Mouse (Mus musculus) urinary bladder, postnatal 4 days (tissue): Measurements from ENCODE around the gene Henmt1.

ENCODE experiments used
- DNase-seq, 2 experiments: peaks; one replicate each; pipeline ENCODE4 v3.0.0; 2021 to 2022; ENCODE audit warnings: low spot score in 2 of 2

Henmt1 gene

DNA sequence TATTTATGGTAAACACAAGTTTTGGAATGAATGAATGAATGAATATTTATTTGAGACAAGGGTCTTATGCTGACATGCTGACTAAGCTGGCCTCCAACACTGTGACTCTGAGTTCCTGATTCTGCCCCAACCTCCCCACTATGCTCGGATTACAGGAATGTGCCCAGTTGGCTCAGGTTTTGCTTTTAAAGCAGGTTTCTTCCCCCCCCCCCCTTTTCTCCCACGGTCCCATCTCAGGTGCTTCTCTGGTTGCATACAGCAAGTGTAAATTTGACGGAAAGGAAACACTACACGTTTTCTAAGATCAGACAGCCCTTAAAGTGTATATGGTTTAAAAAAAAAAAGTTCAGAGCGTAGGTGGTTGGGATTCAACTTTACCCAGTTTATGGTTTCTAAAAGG, at the start of gene Henmt1:
Henmt1 (plus strand) TSS at position 301 of the 400 bp plus-strand sequence.
- DNase-seq, result no peak

- no peak for DNase-seq
Observed at GRCm38 (mm10) chr3:108889908-108890307, 49.8 kb upstream of the Henmt1 start, which contains the start of gene Fndc7. Gene Fndc7, minus strand, starts transcription at chr3:108890008.

DNA sequence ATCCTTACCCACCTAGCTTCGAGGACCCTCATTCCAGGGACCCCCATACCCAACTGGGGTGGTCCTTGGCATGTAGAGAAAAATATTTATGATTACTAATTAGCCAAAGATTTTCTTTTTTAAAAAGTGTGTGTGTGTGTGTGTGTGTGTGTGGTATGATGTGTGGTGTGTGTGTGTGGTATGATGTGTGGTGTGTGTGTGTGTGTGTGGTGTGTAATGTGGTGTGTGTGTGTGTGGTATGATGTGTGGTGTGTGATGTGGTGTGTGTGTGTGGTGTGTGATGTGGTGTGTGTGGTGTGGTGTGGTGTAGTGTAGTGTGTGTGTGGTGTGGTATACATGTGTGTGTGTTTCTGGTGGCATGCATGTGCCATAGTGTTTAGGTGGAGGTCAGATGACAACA, 47.6 kb upstream of the Henmt1 start:
- no peak for DNase-seq

GRCm38 (mm10) chr3:108892914-108893313, 46.8 kb upstream of the Henmt1 start:
- DNase-seq, result no peak

DNA sequence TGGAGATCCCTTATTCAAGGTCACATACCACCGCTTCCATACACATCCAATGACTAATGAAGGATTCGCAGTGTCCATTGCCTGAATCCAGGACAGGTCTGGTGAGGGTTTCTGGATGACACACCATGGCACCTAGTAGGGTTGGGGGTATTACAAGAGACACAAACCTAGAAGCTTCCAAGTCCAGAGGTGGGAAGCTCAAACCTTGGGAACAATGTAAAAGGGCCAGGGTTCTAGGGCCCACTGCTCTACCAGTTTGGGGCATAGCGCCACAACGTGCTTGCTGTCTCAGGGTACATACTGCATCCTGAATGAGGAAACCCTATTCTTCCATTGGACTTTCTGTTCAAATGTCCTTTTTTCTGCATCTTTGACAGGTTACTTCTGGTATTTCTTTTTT, 41.0 kb upstream of the Henmt1 start:
- DNase-seq, result no peak

DNA sequence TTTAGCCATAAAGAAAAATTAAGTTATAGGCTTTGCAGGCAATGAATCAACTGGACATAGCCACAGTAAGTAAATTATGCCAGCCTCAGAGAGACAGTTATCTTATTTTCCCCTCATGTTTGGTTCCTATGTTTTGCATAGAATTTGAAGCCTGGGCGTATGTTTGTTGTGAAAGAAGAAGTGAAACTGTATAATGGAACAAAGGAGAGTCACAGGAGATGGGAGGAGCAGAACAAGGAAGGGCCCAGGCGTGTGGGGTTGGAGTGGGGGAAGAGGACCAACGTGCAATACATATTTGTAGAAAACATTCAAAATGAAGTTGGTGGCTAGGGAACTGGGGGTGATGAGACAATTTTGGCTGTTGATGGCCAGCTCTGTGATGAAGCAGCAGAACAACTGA, 39.5 kb upstream of the Henmt1 start:
- DNase-seq, result no peak

- no peak for DNase-seq
Observed at GRCm38 (mm10) chr3:108900681-108901080, 39.0 kb upstream of the Henmt1 start.

DNA sequence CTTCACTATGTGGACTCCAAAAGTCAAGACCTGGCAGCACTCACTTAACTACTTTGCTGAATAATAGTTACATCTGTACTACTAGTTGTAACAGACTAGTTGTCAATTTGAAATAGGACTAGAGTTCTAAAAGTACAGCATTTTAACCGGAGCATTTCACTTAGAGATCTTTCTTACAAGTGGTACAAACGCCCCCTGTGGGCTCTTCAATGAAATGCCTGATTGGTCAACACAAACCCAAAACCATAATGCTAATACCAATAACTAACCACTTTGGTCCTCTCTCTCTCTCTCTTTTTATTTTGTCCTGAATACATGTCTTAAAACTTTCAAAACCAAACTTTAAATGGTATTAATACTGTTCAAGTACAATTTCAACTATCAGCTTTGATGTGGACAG, 37.6 kb upstream of the Henmt1 start:
- no peak for DNase-seq

GRCm38 (mm10) chr3:108902934-108903333, 36.7 kb upstream of the Henmt1 start:
- no peak for DNase-seq

GRCm38 (mm10) chr3:108910303-108911080, 29.2 kb upstream of the Henmt1 start:
- no peak for DNase-seq

GRCm38 (mm10) chr3:108911081-108911547, 28.6 kb upstream of the Henmt1 start:
- peak; percentile 56 to 68 for DNase-seq

DNA sequence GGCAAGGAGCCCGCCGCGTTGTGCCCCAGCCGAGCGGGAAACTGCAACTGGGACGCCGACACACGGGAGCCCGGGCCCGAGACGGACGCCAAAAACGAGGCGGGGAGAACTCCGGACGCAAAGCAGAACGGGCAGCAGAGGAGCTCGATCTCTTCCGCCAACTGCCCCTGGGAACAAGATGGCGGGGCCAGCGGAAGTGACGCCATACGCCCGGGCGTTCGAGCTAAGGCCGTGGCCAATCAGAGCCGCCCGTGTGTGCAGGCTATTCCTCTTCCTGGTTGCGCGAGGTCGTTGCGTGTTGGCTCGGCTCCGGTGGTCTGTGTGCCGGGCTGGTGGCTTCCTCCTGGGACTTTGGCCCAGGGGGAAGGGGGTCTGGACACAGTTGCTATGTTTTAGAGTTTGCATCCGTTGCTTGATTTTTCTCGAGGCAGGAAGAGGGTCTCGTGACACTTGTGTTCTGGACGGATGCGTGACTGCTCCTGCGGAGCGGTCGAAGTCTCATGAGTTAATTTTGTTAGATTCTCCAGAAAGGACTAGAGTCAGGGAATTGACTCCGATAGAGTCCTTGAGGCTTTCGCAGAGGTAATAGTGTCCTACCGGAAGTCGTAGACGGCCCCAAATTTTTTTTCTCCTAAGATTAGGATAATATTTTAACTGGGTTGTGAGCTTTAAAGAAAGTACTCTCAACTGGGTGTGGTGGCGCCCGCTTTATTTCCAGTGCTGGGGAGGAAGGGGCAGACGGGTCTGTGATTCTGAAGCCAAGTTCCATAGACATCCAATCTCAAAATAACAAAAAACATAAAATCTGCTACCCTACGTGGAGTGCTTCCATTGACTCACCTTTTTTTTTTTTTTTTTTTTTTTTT, 27.9 kb upstream of the Henmt1 start, which contains the start of gene Prpf38b:
Prpf38b (minus strand) TSS at position 180 of the 866 bp plus-strand sequence.
- peak; percentile 93 to 96 for DNase-seq

GRCm38 (mm10) chr3:108915999-108916398, 23.7 kb upstream of the Henmt1 start:
- DNase-seq, result no peak

DNA sequence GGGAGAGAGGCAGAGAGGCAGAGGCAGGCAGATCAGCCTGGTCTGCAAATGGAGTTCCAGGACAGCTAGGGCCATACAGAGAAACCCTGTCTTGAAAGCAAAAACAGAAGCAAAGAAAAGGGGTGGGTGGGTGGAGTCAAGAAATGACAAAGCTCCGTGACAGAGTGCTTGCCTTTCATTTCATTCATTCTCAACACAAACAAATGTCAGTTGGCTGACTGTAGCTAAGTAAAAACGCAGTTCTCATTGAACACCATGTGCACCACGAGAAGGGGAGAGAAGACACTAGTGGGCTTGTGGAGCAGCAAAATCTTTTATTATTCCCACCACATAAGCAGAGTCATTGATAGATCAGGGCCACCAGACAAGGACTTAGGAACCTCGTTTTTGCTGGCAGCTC, 22.8 kb upstream of the Henmt1 start:
- no peak for DNase-seq

DNA sequence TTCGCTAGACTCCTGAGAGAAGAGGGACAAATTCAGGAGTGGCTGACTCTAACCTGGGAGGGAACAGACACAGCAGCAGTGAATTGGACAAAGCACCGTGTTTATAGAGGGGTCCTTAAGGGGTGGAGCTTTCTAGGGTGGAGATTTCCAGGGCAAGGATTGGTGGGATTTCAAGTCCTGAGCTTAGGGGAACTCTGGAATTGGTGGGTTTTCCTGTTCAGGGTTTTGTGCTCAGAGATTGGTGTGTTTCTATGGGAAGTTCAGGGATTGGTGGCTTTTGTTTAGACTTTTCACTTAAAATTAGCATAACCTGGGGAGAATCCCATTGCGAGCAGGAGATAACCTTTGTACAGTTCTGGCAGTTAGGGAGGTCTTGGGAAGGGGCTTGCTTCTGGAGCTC, 21.7 kb upstream of the Henmt1 start:
- DNase-seq, result no peak

GRCm38 (mm10) chr3:108918852-108919251, 20.8 kb upstream of the Henmt1 start:
- DNase-seq, result no peak

DNA sequence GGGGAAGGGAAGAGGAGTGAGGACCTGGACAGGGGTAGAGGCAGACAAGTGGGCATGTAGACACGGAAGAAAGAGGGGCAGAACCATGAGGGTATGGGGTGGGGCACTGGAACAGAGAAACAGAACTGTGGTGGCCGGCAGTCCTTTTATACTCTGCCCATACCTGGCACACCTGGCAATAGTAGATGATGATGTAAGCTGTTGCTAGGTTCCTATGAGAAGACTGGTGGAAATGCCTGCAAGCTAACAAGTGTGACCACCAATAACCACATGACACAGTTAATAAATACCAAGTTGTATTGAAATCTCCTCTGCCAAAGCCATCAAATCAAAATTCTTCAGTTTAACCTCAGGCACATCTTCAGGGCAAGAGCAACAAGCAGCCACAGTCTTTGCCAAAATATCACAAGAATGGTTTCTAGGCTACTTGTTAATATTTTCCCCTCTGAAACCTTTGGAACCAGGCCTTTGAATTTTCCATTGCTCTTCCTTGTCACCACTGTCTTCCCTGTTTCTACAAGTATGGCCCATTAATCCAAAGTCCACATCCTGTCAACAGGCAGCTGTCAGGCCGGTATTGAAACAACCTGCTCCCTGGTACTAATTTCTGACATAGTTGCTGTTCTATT, 19.1 kb upstream of the Henmt1 start:
- DNase-seq, result no peak

DNA sequence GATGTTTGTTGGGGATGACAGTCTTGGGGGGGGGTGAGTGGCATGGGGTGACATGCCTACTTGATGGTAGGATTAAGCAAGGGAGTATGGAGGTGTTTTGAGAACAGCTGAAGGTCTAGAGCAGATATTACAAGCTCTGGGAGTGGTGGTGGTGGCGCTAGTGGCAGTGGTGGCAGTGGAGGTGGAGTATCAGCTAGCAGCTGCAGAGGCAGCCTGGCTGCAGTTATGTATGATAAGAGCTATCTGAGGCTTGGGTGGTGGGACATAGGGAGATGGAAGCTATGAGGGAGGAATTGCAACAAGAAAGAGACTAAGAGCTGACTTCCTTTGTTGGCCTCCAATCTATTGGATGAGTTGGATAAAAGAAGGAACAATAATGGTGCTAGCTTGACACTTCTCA, 17.9 kb upstream of the Henmt1 start:
- no peak for DNase-seq

DNA sequence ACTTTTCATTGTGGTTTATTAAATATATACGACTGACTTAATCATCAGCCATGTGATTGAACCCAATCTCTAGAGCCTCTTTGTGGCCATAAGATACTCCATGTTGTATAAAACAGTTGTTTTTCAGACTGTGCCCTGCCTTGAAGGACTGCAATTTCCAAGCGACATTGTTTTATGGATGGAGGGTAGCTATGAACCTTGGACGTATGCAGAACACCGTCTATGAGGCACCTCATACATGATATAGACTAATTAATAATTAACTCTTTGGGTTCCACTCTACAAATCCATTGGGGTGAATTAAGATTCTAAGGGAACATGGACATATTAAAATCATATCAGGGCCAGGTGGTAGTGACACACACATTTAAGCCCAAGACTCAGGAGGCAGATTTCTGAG, 14.0 kb upstream of the Henmt1 start:
- DNase-seq, result no peak

GRCm38 (mm10) chr3:108926308-108926707, 13.4 kb upstream of the Henmt1 start:
- DNase-seq, result no peak

GRCm38 (mm10) chr3:108933557-108933956, 6.1 kb upstream of the Henmt1 start:
- no peak for DNase-seq

DNA sequence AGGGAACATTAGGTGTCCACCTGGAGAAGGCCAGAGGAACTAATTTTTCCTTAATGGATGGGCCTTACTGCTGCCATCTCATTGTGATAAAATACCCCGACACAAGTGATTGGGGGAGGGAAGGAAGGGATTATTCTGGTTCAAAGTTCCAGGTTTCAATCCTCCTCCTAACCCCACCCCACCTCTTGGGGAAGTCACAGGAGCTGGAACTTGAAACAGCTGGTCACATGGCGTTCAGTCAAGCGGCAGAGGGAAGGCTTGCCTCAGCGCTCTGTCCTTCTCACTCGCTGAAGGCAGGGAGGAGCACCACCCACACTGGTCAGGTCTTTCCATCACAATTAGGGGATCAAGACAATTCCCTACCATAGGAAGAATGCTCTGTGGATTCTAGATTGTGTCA, 982 bp upstream of the Henmt1 start:
- no peak for DNase-seq
